Mouse (Mus musculus): ENCODE measurements around the gene Ankrd60.
A peak's percentile ranks its signal among the peaks of the same experiment; 100 is the strongest.

Ankrd60 gene

GRCm38 (mm10) chr2:173577669-173578557 lies at the start of gene Ankrd60:
Ankrd60 (minus strand) TSS chr2:173578365.
- DNase-seq (ENCODE audit: low spot score in 2 of 2): peak in 1 of 2 experiments; percentile 50

GRCm38 (mm10) chr2:173625786-173626185 lies 47.6 kb upstream of the Ankrd60 start:
- no peak for DNase-seq (ENCODE audit: low spot score in 2 of 2)

GRCm38 (mm10) chr2:173624667-173625066 lies 46.5 kb upstream of the Ankrd60 start:
- no peak for DNase-seq (ENCODE audit: low spot score in 2 of 2)

- no peak for DNase-seq (ENCODE audit: low spot score in 2 of 2)
Observed at GRCm38 (mm10) chr2:173622173-173622601, 44.0 kb upstream of the Ankrd60 start.

GRCm38 (mm10) chr2:173620645-173621044 lies 42.5 kb upstream of the Ankrd60 start:
- DNase-seq (ENCODE audit: low spot score in 2 of 2): no peak

- DNase-seq (ENCODE audit: low spot score in 2 of 2): no peak
Observed at GRCm38 (mm10) chr2:173619132-173619531, 41.0 kb upstream of the Ankrd60 start.

DNA sequence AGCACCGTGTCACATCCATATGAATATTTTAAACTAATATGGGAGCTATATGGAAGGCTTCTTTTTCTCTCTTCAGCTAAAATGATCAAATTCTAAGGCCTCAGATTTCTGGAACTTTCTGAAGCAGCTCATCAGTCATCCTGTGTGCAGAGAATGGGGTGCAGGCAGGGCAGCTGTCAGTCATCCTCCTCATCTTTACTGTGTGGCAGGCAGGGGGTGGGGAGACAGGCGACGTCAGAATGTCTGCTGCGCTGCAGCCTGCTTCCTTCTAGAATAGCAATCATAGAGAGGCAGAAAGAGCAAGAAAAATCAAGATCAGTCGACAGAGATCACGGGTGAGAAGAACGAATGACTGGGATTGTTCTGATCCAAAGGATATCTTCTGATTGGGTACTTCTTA lies 38.0 kb upstream of the Ankrd60 start:
- DNase-seq (ENCODE audit: low spot score in 2 of 2): no peak

- DNase-seq (ENCODE audit: low spot score in 2 of 2): no peak
Observed at GRCm38 (mm10) chr2:173615378-173616081, 37.4 kb upstream of the Ankrd60 start.

- DNase-seq (ENCODE audit: low spot score in 2 of 2): no peak
Observed at GRCm38 (mm10) chr2:173608020-173608958, 30.1 kb upstream of the Ankrd60 start.

DNA sequence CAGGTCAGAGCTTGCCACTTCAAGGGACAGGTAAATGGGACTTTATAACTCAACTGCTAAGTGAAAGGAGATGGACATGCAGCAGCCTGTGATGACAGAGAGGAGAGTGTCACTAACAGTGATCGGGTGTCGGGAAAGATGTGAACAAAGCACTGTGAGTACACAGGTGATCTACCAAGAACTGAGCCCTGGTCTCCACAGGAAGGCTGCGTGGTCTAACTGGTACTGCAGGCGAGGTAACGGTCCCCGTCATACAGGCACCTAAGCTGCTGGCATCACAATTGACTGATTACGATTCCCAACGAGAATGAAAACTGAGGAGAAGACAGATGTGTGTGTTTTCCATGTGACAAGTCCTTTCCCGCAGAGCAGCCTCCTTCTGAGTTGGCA lies 28.2 kb upstream of the Ankrd60 start:
- no peak for DNase-seq (ENCODE audit: low spot score in 2 of 2)

GRCm38 (mm10) chr2:173605713-173606414 lies 27.7 kb upstream of the Ankrd60 start:
- DNase-seq (ENCODE audit: low spot score in 2 of 2): no peak

- DNase-seq (ENCODE audit: low spot score in 2 of 2): no peak
Observed at GRCm38 (mm10) chr2:173601861-173602260, 23.7 kb upstream of the Ankrd60 start.

DNA sequence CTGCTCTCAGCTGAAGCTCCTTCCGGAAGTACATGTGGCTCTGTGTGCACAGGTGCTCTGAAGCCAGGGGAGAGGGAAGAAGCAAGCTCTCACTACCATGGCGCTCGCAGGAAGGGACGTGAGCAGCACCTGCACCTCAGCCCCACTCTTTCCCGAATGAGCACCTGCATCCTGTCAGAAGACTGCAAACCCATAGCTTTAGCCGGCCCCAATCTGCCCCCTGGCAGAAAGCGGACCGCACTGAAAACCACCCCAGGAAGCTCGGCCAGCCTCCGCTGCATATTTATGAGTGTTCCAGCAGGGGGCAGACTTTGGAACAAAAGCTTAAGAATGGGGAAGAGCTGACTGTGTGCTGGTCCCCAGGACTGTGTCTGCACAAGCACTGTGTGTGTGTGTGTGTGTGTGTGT lies 17.2 kb upstream of the Ankrd60 start:
- DNase-seq (ENCODE audit: low spot score in 2 of 2): no peak

- DNase-seq (ENCODE audit: low spot score in 2 of 2): no peak
Observed at GRCm38 (mm10) chr2:173594313-173595063, 16.3 kb upstream of the Ankrd60 start.

GRCm38 (mm10) chr2:173593841-173594240 lies 15.7 kb upstream of the Ankrd60 start:
- DNase-seq (ENCODE audit: low spot score in 2 of 2): no peak

- DNase-seq (ENCODE audit: low spot score in 2 of 2): no peak
Observed at GRCm38 (mm10) chr2:173592781-173593180, 14.6 kb upstream of the Ankrd60 start.

DNA sequence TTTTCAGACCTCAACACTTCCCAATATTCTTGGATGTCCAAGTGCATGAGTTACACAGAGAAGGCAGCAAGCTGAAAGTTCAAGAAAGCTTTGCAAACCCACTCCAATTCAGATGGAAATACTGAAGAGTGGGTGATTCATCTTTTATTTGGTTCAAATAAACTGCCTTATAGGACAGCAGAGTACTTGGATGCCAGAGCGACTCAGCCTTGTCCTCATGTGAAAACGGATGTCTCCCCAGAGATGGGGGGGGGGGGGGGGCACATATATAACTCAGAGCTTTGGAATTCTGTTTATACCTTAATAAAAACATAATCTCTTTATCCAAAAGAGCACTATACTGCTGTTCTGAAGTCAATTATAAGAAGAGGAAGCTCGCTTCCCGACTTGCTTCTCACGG lies 9.2 kb upstream of the Ankrd60 start:
- DNase-seq (ENCODE audit: low spot score in 2 of 2): no peak

DNA sequence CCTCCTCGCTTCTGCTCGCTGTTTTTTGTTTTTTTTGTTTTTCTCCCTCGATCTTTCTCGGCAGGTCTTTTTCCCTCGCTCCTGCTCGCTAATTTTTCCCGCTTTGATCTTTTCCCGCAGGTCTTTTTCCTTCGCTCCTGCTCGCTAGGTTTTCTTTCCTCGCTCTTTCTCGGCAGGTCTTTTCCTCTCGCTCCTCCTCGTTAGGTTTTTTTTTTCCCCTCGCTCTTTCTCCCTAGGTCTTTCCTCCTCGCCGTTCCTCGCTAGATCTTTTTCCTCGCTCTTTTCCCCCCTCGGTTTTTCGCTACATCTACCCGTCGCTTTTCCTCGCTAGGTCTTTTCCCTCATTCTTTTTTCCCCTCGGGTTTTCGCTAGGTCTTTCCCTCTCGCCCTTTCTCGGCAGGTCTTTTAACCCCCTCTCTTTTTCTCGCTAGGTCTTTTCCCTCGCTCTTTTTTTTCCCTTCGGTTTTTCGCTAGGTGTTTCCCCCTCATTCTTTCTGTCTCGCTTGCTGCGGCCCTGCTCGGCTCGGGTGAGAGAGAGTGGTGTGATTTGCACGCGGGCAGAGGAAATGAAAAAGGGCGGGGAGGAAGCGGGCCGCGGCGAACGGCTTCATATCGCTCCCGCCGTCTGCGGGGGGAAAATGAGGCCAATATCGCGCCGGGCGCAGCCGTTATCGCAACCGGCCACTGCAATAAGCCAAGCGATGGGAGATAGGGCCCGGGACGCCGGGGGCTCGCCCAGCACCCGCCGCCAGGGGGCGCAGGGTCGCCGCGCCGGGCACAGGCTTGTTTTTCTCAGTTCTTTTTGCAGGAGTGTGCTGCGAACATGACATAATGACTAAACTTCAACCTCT lies 8.2 kb upstream of the Ankrd60 start:
- peak; percentile 60 to 70 for DNase-seq (ENCODE audit: low spot score in 2 of 2)

- DNase-seq (ENCODE audit: low spot score in 2 of 2): no peak
Observed at GRCm38 (mm10) chr2:173585387-173586117, 7.4 kb upstream of the Ankrd60 start.
